ENCODE assay signal across 31 mouse cellular contexts in genomic region chr14:28966881-28967280, GRCm38 (mm10). TPM values are rescaled to one million over a fixed set of nuclear protein-coding genes. Genes with fewer than 3 reads are reported as not detected.
"Had no signal": no experiment of that assay in that cellular context is flagged by ENCODE, and none has a peak within 500 bp of the region (broad histone marks: within the 10 kb centered on the region; RNA-seq: fewer than 3 reads in every experiment).

No protein-coding gene starts in this region.

- DNase-seq: cerebellum, adult 2 months; cerebellum, adult 8-10 months; cerebellum, adult 9-10 months; cerebellum, adult 9-11 months; cerebellum, postnatal 10 days; cerebellum, postnatal 14 days; cerebellum, postnatal 25 days; cerebellum, postnatal 36 days; embryo, embryonic 11 days; forebrain, postnatal 0 days; gastrocnemius, adult 2 months; gastrocnemius, postnatal 10 days; gastrocnemius, postnatal 14 days; gastrocnemius, postnatal 25 days; gastrocnemius, postnatal 36 days; heart, adult 2 months had no signal

- H3K4me3 ChIP-seq: embryonic facial prominence, embryonic 10.5 days; embryonic facial prominence, embryonic 12.5 days; embryonic facial prominence, embryonic 13.5 days; embryonic facial prominence, embryonic 15.5 days; erythroblast, embryonic 14.5 days; forebrain, embryonic 10.5 days; forebrain, embryonic 12.5 days; forebrain, embryonic 13.5 days; forebrain, embryonic 15.5 days; gastrocnemius, adult 2 months; heart, adult 2 months had no signal

- H3K9me3 ChIP-seq: embryonic facial prominence, embryonic 10.5 days; embryonic facial prominence, embryonic 12.5 days; embryonic facial prominence, embryonic 13.5 days; embryonic facial prominence, embryonic 15.5 days; forebrain, embryonic 10.5 days; forebrain, embryonic 12.5 days; forebrain, embryonic 13.5 days; forebrain, embryonic 15.5 days had no signal

- H3K36me3 ChIP-seq: embryonic facial prominence, embryonic 10.5 days; embryonic facial prominence, embryonic 12.5 days; embryonic facial prominence, embryonic 15.5 days; forebrain, embryonic 10.5 days; forebrain, embryonic 12.5 days; forebrain, embryonic 15.5 days had no signal

- H3K27ac ChIP-seq: embryonic facial prominence, embryonic 10.5 days; embryonic facial prominence, embryonic 12.5 days; embryonic facial prominence, embryonic 13.5 days; embryonic facial prominence, embryonic 15.5 days; forebrain, embryonic 10.5 days; forebrain, embryonic 12.5 days; forebrain, embryonic 13.5 days; forebrain, embryonic 15.5 days; gastrocnemius, adult 2 months; heart, adult 2 months had no signal

- H3K9ac ChIP-seq: embryonic facial prominence, embryonic 12.5 days; embryonic facial prominence, embryonic 13.5 days; embryonic facial prominence, embryonic 15.5 days; forebrain, embryonic 12.5 days; forebrain, embryonic 13.5 days; forebrain, embryonic 15.5 days; forebrain, postnatal 0 days had no signal

- H3K4me1 ChIP-seq: embryonic facial prominence, embryonic 15.5 days; forebrain, embryonic 12.5 days; forebrain, embryonic 13.5 days; forebrain, embryonic 15.5 days had no signal

- H3K27me3 ChIP-seq: embryonic facial prominence, embryonic 12.5 days; embryonic facial prominence, embryonic 13.5 days; embryonic facial prominence, embryonic 15.5 days; forebrain, embryonic 13.5 days; forebrain, embryonic 15.5 days had no signal

- H3K4me2 ChIP-seq: embryonic facial prominence, embryonic 12.5 days; embryonic facial prominence, embryonic 13.5 days; embryonic facial prominence, embryonic 15.5 days; forebrain, embryonic 12.5 days; forebrain, embryonic 13.5 days; forebrain, embryonic 15.5 days had no signal

- ATAC-seq: forebrain, embryonic 13.5 days; forebrain, embryonic 14.5 days; forebrain, embryonic 15.5 days; forebrain, embryonic 16.5 days; forebrain, postnatal 0 days had no signal

RNA-seq across cellular contexts. Expression of gene Lrtm1, which starts 51.1 kb away (rescaled TPM):
- total RNA-seq: common myeloid progenitor, adult 5-6 weeks; forebrain, postnatal 0 days; granulocyte monocyte progenitor cell, adult 5-6 weeks had no signal
- polyA plus RNA-seq: cerebellum, adult 2 months; cortical plate, adult 2 months; forebrain, embryonic 14.5 days; frontal cortex, adult 2 months had no signal
